Mouse (Mus musculus): ENCODE measurements around the gene Esrp2. TPM values are rescaled to one million over a fixed set of nuclear protein-coding genes. Genes with fewer than 3 reads are reported as not detected.

Esrp2 gene
- polyA plus RNA-seq (2015; fragmentation: Nextera tagmentation; extraction: Ambion mirVana) = 0.14 and 0.26 TPM in 2 replicates

DNA sequence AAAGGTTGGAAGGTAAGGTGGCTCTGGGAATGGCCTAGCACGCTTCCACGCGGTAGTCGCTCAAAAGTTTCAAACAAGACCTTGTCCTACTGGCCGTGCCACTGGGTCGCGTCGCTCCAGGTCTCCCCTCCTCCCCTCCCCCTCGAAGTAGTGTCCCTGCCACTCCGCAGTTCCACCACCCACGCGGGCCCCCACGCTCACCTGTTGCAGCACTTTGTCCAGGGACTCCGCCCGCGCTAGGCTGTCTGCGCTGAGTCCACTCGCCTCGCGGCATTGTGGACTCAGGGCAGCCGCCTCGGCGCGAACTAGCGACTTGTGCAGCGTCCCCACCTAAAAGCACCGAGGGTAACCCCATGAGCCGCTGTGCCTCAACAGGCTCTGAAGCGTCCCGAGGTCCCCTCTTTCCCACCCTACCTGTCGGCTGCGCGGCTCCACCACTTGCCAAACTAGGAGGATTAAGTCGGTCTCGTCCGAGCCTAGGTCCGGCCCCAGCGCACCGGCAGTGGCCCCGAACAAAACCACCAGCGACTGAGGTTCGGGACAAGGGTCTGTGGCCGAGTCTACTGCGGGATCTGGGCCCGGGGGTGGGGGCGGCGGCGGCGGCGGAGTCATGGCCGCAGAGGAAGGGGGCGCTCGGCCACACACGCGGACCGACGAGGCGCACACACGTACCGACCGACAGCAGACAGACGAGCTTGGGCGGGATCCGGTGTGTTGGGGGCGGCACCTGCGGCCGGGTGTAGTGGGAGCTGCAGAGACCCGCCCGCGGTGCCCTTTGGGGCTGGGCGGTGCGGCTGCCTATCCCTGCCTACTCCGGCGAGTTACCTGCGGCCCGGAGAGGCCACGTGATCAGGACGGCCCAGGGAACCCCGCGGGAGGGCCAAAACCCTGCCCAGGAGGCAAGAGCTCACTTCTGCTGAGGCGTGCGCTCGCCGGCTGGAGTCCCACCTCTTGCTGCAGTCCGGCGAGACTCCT, at the start of gene Esrp2:
TSS of gene Esrp2 (minus strand) at position 819 of the 975 bp plus-strand sequence.
- H3K27me3 ChIP-seq = peaks cover 85% of the 10 kb centered on the region
- no peak for ATAC-seq (ENCODE audit: low FRiP score)
- H3K4me2 ChIP-seq = peak within 1 kb of the TSS; percentile 76
- H3K9me3 ChIP-seq = no peaks in the 10 kb centered on the region
- H3K27ac ChIP-seq = no peak within 1 kb of the TSS
- H3K4me1 ChIP-seq (replicated peaks) = peaks cover 31% of the 10 kb centered on the region
- peak within 1 kb of the TSS; percentile 46 for H3K4me3 ChIP-seq
- H3K9ac ChIP-seq = peak within 1 kb of the TSS; percentile 67
- under 1% methylated on average over 86 of the region's 86 CpGs for WGBS
- H3K36me3 ChIP-seq = peaks cover 14% of the 10 kb centered on the region

DNA sequence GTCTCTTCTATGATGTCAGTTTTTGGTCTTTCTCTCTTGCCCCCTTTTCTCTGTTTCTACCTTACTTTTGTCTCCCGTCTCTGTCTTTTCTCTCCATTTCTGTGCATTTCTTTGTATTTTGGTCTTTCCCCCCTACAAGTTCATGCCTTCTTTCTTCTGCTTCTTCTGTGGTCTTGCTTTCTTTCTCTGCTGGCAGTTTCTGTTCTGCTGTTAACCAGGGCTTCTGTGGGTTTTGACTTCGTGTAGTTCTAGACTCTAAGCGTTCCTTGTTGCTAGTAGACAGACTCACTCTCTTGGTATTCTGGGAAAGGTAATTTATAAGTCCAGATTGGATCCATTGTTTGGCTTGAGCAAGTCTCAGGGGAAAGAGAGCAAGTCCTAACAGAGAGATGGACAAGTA, 49.6 kb upstream of the Esrp2 start:
- WGBS = 91% methylated on average over 3 of the region's 3 CpGs
- peaks cover 69% of the 10 kb centered on the region for H3K36me3 ChIP-seq
- no peak overlapping the region for H3K27ac ChIP-seq
- no peaks in the 10 kb centered on the region for H3K27me3 ChIP-seq
- H3K9ac ChIP-seq = no peak overlapping the region
- H3K4me1 ChIP-seq (replicated peaks) = no peaks in the 10 kb centered on the region
- no peak overlapping the region for H3K4me2 ChIP-seq
- ATAC-seq (ENCODE audit: low FRiP score) = no peak
- H3K4me3 ChIP-seq = no peak overlapping the region
- no peaks in the 10 kb centered on the region for H3K9me3 ChIP-seq

DNA sequence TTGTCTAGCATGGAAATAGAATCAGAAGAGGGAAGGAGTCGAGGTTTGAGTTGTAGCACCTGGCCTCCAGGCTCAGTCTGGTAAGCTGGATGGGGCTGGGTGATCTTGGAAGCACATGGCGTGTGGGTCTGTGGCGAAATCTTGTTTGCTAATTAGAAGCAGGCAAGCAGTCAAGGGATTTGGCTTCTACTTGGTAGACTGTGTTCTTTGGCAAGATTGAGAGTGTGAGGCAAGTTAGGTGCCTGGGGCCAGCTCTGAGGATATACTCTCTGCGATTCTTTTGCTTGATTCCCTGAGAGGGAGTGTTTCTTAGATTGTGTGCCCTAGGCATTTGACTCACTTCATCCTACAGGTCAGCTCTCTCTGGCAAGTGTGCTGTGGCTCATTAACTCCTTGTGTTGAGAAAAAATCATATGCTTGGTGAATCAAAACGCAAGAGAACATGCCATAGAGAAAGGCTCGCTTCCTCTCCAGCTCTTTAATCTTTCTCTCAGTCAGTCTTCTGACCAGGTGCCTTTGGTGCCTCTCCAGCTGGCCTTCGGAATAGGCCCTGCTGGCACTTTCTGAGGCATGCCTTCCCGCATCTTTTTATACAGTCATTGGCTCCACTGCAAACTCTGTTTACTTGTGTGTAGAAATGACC, 49.0 kb upstream of the Esrp2 start:
- Histone ChIP-seq H3K4me2 (no peak overlapping the region), H3K27ac (no peak overlapping the region), H3K27me3 (no peaks in the 10 kb centered on the region), H3K9me3 (no peaks in the 10 kb centered on the region), H3K9ac (no peak overlapping the region), H3K36me3 (peaks cover 62% of the 10 kb centered on the region), H3K4me3 (no peak overlapping the region), H3K4me1 (replicated peaks) (no peaks in the 10 kb centered on the region)
- no peak for ATAC-seq (ENCODE audit: low FRiP score)
- WGBS = 92% methylated on average over 8 of the region's 8 CpGs

DNA sequence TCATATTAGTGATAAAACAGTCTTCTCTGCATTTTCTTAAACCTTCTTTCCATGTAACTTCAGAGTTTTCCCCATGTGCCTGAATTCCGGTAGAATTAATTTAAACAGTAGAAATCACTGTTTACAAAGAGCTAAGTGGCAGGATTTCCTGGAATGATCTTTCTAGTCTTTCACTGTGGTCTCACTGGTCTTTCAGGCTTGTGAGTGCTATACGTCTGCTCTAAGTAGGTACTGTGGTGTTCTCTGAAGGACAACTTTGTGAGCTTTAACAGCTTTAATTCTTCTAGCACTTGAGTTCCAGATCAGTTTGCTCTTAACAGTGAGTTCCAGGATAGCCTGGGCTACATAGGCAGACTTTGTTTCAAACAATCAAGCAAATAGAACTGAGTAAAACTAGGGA, 41.7 kb upstream of the Esrp2 start:
- Histone ChIP-seq H3K4me3 (no peak overlapping the region), H3K4me1 (replicated peaks) (peaks cover 13% of the 10 kb centered on the region), H3K9ac (no peak overlapping the region), H3K36me3 (peaks cover 10% of the 10 kb centered on the region; the same call in 1 of the 2 replicates), H3K27ac (no peak overlapping the region), H3K4me2 (no peak overlapping the region), H3K9me3 (no peaks in the 10 kb centered on the region), H3K27me3 (no peaks in the 10 kb centered on the region)
- ATAC-seq (ENCODE audit: low FRiP score) = no peak
- 82% methylated on average over 2 of the region's 2 CpGs for WGBS

DNA sequence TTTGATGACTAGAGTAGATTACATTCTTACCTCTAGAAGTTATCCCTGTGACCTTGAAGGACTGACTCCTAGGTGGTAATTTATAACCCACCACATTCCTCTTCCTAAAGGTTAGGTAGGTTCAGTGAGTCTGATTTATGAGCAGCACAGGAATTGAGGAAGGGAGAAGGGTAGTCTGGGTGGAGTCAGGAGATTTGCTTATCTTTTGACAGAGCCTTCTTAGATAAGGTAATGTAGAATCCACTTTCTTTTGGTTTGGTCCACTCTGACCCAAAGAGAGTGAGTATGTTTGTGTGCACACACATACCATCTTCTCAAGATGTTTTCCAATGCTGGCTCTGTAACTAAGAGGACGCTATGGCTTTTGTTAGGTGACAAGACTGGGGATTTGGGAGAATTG, 40.8 kb upstream of the Esrp2 start:
- Histone ChIP-seq H3K9ac (no peak overlapping the region), H3K4me2 (no peak overlapping the region), H3K9me3 (no peaks in the 10 kb centered on the region), H3K27ac (no peak overlapping the region), H3K4me1 (replicated peaks) (peaks cover 13% of the 10 kb centered on the region), H3K4me3 (no peak overlapping the region), H3K36me3 (peaks cover 8% of the 10 kb centered on the region; the same call in 1 of the 2 replicates), H3K27me3 (no peaks in the 10 kb centered on the region)
- no peak for ATAC-seq (ENCODE audit: low FRiP score)
- 80% methylated on average over 1 of the region's 1 CpGs for WGBS

DNA sequence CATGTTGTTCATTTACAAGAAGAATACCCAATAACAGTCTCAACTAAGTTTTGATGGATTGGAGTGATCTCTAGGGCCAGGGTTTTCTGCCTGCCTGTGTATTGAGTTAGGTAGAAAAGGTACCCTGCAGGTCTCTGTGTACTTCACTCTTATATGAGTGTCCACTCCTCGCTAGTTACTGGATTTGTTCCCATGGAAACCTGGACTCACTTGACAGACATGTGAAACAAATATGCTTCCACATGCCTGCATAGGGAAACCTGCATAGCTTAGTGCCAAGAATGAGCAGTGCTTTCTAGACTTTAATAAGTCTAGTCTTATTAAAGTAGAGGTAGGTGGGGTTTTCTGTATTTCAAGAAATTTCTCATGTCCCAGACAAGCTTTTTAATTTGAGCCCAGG, 40.1 kb upstream of the Esrp2 start:
- 10% methylated on average over 1 of the region's 1 CpGs for WGBS
- Histone ChIP-seq H3K9ac (no peak overlapping the region), H3K4me3 (no peak overlapping the region), H3K4me1 (replicated peaks) (peaks cover 13% of the 10 kb centered on the region), H3K9me3 (no peaks in the 10 kb centered on the region), H3K36me3 (peaks cover 7% of the 10 kb centered on the region; the same call in 1 of the 2 replicates), H3K4me2 (no peak overlapping the region), H3K27me3 (no peaks in the 10 kb centered on the region), H3K27ac (no peak overlapping the region)
- ATAC-seq (ENCODE audit: low FRiP score) = no peak

DNA sequence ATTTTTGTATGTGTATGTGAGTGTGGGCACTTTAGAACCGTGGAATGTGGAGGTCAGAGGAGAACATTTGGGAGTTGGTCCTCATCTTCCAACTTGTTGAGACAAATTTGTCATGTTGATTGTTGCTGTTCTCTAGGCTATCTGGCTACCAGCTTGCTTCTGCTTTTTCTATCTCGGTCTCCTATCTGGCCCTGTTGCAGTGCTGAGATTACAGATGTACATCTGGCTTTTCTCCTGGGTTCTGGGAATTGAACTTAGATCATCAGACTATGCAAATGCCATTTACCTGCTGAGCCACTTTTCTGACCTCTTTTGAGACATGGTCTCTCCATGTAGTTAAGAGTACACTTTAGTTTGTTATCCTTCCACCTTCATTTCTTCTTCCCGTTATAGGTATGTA, 36.8 kb upstream of the Esrp2 start:
- 97% methylated on average over 3 of the region's 3 CpGs for WGBS
- ATAC-seq (ENCODE audit: low FRiP score) = no peak
- Histone ChIP-seq H3K9me3 (no peaks in the 10 kb centered on the region), H3K4me1 (replicated peaks) (peaks cover 21% of the 10 kb centered on the region), H3K27me3 (no peaks in the 10 kb centered on the region), H3K27ac (no peak overlapping the region), H3K4me3 (no peak overlapping the region), H3K9ac (no peak overlapping the region), H3K4me2 (no peak overlapping the region), H3K36me3 (no peaks in the 10 kb centered on the region)

DNA sequence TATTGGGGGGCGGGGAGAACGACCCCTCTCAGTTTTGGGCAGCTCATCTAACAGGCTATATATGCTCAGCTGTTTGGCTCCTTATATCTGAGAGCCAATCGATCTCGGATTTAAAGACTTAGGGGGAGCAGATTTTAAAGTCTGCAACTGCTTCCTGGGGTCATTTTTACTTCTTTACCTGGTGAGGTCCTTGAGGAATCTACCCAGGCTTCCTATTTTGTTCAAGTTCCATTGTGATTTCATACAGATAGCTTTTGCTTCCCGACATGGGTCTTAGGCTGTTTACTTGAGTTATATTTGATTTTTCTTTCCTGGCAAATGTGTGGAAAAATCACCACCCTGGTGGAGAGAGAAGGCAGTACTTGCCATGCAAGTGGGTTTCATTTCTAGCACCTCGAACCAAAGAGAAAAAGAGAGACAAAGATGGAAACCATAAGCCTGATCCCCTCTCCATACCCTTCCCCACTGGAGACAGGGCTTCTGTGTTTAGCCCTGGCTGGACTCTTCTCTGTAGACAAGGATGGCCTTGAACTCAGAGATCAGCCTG, 33.2 kb upstream of the Esrp2 start:
- Histone ChIP-seq H3K4me2 (peak overlapping the region; percentile 90), H3K9me3 (no peaks in the 10 kb centered on the region), H3K36me3 (no peaks in the 10 kb centered on the region), H3K4me1 (replicated peaks) (peaks cover 13% of the 10 kb centered on the region), H3K4me3 (peak overlapping the region; percentile 70), H3K27me3 (no peaks in the 10 kb centered on the region), H3K9ac (peak overlapping the region; percentile 93), H3K27ac (peak overlapping the region; percentile 96; the same call in 1 of the 2 replicates)
- no peak for ATAC-seq (ENCODE audit: low FRiP score)
- 49% methylated on average over 6 of the region's 6 CpGs for WGBS

DNA sequence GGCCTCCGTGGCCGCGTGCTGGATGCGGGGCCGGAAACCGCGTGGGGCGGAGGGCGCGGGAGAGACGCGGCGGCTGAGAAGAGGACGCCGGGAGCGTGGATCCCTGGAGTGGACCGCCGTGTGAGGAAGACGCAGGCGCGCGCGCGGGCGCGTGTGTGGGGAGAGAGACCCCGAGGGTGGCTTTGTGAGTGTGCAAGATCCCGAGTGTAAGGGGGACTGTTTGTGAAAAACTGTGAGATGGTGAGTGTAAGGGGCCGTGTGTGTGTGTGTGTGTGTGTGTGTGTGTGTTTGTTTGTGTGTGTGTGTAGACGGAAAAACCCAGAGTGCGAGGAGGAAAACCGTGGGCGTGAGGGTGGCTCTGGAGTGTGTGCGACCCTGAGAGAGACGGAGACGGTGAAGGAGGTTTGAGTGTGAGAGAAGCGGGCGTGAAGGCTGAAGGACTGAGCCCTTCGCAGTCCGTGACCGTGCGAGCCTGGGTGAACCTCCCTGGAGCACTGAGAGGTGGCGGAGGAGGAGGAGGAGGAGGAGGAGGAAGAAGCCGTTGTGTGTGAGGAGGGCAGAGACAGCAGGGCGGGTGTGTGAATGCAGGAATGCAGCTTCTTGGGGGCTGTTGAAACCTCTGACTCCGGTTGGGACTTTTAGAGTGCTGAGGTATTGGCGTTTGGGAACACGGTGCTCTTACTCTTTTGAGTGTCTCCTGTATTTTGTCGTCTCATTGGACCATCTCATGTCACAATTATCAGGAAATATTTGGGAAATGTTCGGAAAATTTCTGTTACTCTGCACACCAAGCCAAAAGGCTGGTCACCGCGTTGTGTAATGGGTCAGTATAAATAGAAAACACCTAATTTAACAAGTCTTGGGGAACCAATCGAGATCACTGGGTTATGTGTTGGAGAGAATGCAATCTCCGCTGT, 32.5 kb upstream of the Esrp2 start:
- Histone ChIP-seq H3K27me3 (no peaks in the 10 kb centered on the region), H3K36me3 (peaks cover 4% of the 10 kb centered on the region), H3K9me3 (no peaks in the 10 kb centered on the region), H3K9ac (peak overlapping the region; percentile 93), H3K4me3 (peak overlapping the region; percentile 70), H3K4me1 (replicated peaks) (peaks cover 13% of the 10 kb centered on the region), H3K27ac (peak overlapping the region; percentile 96), H3K4me2 (peak overlapping the region; percentile 90)
- 2% methylated on average over 54 of the region's 54 CpGs for WGBS
- ATAC-seq (ENCODE audit: low FRiP score) = peak; percentile 85

DNA sequence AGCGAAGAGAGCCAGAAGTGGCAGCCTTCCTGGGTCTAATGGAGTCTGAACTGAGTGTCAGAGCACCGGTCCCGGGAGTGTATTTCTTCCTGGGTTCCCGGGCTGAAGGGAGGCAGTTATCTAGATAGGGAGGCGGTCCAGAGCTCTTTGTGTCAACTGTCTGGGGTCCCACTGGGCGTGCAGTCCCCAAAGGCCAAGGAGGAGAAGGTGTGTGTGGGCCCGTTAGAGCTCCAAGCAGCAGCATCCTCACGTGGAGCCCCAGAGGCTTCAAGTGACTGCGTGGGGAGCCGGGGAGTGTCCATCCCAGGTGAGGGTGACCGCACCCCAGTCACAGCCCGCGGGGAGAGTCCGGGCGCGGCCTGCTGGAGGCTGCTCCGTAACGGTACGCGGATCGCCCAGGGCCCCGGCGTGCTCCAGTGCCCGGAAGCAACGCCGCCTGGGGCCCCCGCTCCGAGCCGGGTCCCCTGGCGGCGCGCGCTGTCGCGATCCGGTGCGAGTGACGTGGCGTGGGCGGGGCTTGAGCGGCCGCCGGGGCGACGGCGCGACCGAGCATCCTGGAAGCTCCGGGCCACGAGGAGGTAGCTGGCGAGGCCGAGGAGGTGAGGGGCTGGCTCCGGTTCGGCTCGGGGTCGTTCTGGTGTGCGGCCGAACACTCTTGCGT, 31.7 kb upstream of the Esrp2 start, which contains the start of gene Slc7a6:
TSS of gene Slc7a6 (plus strand) at position 502 of the 661 bp plus-strand sequence.
- peaks cover 13% of the 10 kb centered on the region for H3K4me1 ChIP-seq (replicated peaks)
- peak within 1 kb of the TSS; percentile 93 for H3K9ac ChIP-seq
- peaks cover 12% of the 10 kb centered on the region for H3K36me3 ChIP-seq
- H3K27ac ChIP-seq = peak within 1 kb of the TSS; percentile 96
- 1% methylated on average over 54 of the region's 59 CpGs for WGBS
- peak within 1 kb of the TSS; percentile 90 for H3K4me2 ChIP-seq
- H3K27me3 ChIP-seq = no peaks in the 10 kb centered on the region
- H3K9me3 ChIP-seq = no peaks in the 10 kb centered on the region
- peak; percentile 90 for ATAC-seq (ENCODE audit: low FRiP score)
- H3K4me3 ChIP-seq = peak within 1 kb of the TSS; percentile 70

DNA sequence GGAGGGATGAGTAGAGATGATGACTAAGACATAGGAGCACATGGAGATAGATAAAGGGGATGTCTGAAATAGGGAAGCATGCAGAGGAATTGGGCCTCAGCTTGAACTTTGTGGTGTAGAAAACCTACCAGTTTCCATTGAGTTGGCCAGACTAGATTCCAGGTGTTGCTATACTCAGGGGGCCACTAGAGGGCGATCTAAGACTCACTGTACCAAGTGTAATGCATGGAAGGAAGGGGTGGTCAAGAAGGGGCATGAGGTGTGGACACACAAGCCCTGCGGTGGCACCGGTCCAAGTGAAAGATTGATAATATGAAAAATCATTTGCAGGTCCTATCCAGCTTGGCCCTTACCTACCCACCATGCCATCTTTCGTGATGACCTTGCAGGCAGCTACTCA, 28.7 kb upstream of the Esrp2 start:
- Histone ChIP-seq H3K4me3 (no peak overlapping the region), H3K9me3 (no peaks in the 10 kb centered on the region), H3K4me2 (no peak overlapping the region), H3K9ac (no peak overlapping the region), H3K36me3 (peaks cover 43% of the 10 kb centered on the region), H3K4me1 (replicated peaks) (peaks cover 13% of the 10 kb centered on the region), H3K27ac (no peak overlapping the region), H3K27me3 (no peaks in the 10 kb centered on the region)
- 50% methylated on average over 4 of the region's 4 CpGs for WGBS
- ATAC-seq (ENCODE audit: low FRiP score) = no peak
